Mouse (Mus musculus): ENCODE results near the gene Duoxa2.

Gene Duoxa2

DNA sequence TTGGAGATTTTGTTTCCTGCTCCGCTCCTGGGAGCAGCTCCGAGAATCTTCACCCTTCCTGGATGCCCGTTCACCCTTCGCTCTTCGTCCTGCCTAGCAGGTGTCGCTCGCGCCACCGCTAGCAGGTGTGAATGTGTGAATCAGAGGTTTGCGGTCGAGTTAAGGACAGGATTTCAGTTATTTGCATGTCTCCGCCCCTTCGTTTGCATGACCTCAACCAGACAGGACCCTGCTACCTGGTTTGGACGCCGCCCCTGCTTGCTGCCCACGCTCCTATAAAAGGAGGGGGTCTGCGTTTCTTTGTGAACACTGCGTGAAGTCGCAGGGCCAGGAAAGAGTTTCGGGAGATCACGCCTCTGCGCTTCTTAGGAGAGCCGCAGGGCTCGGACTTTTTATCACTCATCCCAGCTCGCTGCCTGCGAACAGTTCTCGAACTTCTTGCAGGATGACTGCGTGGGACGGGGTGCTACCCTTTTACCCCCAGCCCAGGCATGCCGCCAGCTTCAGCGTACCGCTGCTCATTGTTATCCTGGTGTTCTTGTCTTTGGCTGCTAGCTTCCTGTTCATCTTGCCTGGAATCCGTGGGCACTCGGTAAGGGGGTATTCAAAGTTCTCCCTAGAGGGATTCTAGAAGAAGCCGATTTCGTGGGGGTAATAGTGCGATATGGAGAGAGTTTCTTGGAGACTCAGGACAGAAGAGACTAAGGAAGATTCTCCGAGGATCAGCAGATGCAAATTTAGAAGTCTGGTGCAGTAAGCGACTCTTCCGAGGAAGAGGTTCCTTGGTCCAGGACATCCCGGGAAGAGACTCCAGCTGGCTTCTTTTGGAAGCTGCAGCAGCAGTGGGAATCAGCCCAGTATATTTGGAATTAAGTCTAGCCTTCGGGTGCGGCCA lies at the start of gene Duoxa2:
TSS of gene Duoxa2 (plus strand) at position 305 of the 895 bp plus-strand sequence.
- DNase-seq = peak; percentile 44 to 47

- DNase-seq = no peak
Measured at GRCm38 (mm10) chr2:122255997-122256396, 42.7 kb upstream of the Duoxa2 start.

DNA sequence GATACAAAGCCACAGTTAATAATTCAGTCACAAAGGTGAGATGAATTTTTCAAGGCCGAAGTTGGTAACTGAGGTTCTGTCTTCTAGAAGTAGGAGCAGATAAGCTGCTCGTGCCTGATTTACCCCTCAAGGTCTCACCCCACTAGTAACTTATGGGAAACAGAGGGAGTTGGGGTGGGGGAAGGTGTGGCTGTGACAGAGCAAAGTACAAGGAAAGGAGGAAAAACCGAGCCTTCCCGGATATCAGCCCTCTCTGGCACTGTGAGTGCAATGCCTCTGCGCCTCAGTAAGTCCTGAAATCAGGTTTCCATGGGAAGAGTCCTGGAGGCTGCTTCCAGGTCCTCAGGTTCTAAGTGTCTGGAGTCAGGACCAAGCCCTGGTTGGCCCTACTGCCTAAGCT lies 38.0 kb upstream of the Duoxa2 start:
- no peak for DNase-seq

DNA sequence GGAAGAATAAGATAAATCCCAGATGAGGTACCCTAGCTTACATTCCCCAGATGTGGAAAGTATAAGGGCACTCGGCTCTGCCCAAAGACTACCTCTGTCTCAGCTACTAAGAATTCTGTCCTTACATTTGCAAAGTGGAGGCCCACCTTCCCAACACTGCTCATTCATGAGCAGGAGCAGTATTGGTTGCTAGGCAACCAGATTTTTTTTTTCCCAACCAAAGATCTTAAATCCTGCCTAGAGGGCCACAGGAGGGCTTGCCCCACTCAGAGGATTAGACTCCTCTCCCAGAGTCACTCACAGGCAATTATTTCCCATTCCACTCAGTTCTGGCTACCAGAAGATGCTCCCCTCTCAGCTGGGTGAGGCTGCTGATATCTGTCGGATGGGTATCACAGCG lies 34.0 kb upstream of the Duoxa2 start:
- DNase-seq = no peak

DNA sequence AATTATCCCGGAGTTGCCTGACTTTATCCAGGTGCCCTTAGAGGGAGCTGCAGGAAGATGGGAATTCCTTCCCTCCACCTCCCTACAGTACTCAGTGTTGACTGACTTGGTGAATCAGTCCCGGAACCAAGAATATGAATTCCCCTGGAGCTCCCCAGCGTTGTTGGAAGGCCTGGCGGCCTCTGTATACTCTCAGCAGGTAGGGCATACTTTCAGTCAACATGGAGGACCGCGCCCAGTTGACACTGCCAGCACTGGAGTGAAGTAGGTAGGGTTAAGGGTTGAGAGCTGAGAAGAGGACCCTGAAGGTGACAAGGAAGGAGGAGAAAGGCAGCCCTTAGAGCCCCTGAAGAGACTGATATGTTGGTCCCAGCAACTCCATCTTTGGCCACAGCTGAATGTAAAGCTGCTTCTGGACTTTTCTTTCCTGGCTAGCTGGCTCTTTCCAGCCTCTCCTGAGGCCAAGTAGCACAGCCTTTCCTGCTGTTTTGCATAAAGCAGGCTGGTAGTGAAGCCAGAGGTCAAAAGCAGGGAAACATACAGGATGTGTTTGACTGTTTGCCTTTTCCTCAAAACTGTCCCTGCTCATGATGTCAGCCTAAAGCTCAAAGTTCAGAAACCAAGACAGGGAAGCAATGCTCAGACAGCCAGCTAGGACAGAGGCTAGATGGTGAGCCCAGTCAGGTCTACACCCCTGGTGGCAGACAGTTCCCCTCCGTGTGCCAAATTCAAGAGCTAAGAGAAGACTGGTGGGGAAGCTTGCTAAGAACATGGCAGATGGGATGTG lies 32.1 kb upstream of the Duoxa2 start:
- DNase-seq = no peak

- no peak for DNase-seq
Measured at GRCm38 (mm10) chr2:122278769-122279168, 19.9 kb upstream of the Duoxa2 start.

DNA sequence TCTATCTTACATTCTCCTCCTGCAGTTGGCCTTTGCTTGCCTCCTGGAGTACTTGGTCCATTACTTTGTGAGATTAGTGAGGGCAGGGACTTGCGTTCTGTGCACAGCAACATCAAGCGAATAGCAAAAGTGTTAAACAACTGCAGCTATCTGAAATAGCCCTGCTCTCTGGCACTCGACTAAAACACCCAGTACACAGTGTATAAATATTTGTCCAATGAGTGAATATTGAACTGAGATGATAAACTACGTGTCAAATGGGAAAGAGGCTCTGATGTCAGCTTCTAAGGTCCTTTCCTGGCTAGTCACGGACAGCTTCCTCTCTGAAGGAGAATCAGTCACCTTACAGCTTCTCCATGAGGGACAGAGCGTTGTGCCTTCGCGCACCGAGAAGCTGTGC lies 14.6 kb upstream of the Duoxa2 start:
- DNase-seq = no peak

GRCm38 (mm10) chr2:122286137-122286536 lies 12.6 kb upstream of the Duoxa2 start:
- no peak for DNase-seq

- DNase-seq = no peak
Measured at GRCm38 (mm10) chr2:122294916-122295315, 3.8 kb upstream of the Duoxa2 start.

DNA sequence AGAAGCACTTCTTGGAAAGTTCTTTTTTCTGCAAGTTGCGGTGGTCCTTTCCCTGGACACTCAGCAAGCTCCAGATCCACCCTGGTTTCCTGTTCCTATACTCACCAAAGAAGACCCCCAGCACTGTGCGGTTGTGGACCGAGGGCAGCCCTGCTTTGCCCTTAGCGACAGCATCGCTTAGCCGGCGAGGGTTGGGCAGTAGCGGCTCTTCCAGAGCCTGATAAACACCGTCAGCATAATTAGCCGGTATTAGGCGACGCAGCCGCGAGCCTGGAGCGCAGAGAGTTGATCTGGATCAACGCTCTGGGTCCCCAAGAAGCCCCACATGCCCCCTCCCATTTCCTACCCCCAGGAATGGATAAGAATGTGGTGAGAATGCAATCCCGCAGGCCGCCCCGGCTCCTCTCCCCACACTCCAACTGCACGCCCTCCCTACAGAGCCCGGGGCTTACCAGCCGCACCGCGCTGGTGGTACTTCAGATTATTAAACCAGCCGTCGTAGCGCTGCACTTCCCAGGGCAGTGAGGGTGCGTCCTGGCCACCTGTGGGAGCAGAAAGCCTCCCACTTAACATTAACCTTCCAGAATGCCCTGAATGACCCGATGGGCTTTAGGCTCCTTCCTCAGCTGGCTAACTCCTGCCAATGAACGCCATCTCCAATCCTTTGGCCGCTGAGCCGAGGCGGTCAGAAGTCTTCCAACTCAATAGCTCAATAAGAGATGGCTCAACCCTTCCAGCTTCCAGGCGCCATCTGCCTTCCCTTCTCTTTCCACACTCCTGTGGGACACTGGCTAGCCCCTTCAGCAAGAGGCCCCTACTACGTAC lies 1.2 kb upstream of the Duoxa2 start:
- DNase-seq = no peak

- no peak for DNase-seq
Measured at GRCm38 (mm10) chr2:122298096-122298499, 602 bp upstream of the Duoxa2 start, which contains the start of gene Duox2. Duox2 (minus strand) TSS chr2:122298449.

GRCm38 (mm10) chr2:122299911-122300655 lies 1.4 kb downstream of the Duoxa2 start:
- no peak for DNase-seq

DNA sequence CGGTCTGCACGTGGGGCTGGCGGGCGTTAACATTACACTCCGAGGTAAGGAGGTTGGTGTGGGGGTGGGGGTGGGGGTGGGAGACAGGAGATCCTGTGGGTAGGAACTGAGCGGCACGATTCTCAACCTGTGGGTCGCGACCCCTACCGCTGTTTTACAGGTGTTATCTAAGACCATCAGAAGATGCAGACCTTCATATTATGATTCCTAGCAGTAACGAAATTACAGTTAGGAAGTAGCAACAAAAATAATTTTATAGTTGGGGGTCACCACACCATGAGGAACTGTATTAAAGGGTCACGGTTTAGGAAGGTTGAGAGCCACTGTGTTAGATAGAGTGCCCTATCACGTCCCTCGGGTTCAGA lies 1.9 kb downstream of the Duoxa2 start:
- DNase-seq = no peak

DNA sequence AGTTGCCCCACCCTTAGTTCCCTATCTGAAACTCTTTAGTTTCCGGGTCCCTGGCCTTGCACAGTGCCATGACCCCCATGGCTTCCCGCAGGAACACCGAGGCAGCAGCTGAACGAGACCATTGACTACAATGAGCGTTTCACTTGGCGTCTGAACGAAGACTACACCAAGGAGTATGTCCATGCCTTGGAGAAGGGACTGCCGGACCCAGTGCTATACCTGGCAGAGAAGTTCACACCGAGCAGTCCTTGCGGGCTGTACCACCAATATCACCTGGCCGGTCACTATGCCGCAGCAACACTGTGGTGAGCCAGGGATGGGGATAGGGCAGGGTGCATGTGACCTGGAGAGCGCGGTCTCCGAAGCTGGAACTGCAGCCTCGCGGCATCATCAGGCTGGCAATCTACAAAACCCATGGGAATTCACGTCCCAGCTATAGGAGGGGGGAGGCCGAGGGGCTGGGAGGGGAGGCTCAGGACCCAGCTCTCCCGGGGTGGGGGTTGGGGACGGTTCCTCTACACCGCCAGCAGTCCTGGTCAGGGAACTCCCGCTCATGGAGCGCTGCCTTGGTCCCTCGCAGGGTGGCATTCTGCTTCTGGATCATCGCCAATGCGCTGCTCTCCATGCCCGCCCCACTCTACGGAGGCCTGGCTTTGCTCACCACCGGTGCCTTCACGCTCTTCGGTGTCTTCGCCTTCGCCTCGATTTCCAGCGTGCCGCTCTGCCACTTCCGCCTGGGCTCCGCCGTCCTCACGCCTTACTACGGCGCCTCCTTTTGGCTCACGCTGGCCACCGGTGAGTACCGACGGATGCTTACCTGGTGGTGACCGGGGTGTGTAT lies 2.6 kb downstream of the Duoxa2 start:
- peak; percentile 36 to 49 for DNase-seq

GRCm38 (mm10) chr2:122301921-122302573 lies 3.3 kb downstream of the Duoxa2 start:
- DNase-seq = no peak

DNA sequence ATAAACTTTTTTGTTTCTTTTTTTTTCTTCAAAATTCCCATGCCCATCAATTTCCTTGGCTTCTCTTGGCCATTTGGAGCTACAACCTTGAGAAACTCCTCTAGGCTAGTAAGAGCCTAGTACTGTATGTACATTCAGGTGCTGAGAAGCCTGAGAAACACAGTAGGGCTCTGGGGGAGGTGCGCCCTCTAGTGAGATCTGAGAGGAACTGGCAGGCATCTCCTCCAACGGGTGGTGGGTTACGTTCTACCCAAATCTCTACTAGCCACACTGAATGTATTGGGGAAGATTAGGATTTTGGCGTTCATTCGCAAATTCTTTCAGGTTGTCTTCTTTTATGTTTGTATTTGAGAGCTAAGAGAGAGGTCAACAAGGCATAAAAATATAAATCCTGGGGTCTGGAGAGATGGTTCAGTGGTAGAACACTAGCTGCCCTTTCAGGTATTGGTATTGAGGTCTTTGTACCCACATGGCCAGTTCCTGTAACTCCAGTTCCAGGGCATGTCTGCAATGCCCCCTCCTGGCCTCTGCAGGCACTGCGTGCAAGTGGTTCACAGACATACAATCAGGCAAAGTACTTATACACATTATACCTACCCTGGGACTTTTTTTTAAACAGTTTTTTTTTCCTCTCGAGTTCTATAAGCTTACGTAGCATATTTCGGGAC lies 4.0 kb downstream of the Duoxa2 start:
- peak; percentile 75 to 80 for DNase-seq

DNA sequence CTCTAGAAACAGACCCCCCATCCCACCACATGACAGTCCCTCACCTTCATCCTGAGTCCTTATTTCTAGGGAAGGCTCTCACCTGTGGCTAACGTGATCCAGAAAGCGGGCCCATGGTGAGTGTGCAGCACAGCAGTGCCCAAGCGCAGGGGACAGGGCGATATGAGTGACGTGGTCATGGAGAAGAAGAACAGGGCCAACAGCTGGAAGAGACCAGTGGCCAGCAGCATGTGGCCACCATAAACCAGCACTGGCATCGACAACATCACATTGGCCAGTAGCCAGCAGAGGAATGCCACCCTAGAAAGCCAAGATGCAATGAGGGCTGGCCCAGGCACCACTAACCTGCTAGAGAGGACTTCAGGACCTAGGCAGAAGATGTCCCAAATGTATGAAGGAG lies 5.8 kb downstream of the Duoxa2 start:
- DNase-seq = no peak

DNA sequence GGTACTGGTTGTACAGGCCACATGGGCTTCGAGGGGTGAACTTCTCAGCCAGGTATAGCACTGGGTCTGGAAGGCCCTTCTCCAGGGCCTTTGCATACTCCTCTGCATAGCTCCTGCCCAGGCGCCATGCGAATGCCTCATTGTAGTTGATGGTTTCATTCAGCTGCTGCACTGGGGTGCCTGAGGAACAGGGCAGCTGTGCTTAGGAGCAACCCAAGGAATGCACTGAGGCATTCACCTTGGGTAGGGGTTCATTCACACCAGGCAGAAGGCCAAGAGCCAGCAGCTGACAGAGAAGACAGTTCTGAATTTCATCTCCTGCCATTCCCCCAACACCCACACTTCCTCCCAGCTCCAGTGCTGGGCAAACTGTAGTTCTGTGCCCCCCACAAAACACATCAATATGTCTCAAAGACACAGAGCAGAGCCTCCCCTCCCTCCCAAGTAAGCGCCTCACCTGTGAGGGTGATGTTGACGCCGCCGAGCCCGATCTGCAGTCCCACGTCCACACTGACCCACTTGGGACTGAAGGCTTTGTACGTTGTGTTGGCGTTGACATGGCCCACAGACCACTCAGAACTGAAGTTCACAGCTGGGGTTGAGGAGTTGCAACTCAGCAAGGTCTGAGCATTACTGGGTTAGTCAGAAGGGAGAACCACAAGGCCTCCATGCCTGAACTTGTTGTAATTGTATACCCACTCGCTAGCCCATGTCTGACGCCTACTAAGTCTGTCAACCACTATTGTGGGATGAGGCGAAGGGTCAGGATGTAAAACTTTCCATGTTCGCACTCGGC lies 6.6 kb downstream of the Duoxa2 start:
- no peak for DNase-seq

DNA sequence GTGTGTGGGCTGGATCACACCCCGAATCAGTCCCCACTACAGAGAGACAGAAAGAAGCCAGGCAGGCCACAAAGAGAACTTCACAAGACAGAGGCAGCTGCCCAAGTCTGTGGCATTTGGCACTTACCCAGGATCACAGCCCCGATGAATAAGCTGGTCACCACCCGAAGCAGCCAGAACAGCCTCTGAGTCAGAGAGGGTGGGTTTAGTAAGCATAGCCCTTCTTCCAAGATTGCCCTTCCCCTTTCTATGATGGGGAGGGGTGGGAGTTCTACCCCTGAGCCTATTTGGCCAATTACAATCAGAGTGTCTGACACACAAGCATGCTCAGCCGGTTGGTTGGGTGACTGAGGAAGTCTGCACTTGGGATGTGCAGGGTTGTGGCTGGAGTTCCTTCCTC lies 7.5 kb downstream of the Duoxa2 start:
- no peak for DNase-seq
